In genomic region chr4:131728628-131729027, GRCm38 (mm10) we compare ENCODE assay signal across 18 mouse cellular contexts.
DNase-seq lines count a peak whose midpoint lies in the region; ATAC-seq and TF ChIP-seq lines count a peak whose summit lies in the region.
"Had no signal": no experiment of that assay in that cellular context is flagged by ENCODE, and none has a peak within 500 bp of the region (broad histone marks: within the 10 kb centered on the region; RNA-seq: fewer than 3 reads in every experiment).

No protein-coding gene starts in this region.

- no peak for TF ChIP-seq CTCF in kidney, postnatal 0 days (IDR thresholded peaks at IDR 0.05; ENCODE audit: low read depth)
- no peak for TF ChIP-seq CTCF in brain, embryonic 14.5 days (IDR thresholded peaks at IDR 0.05; ENCODE audit: borderline replicate concordance, extremely low read depth, insufficient read depth, insufficient read length)

- peaks cover 19% of the 10 kb centered on the region for H3K27me3 ChIP-seq in kidney, embryonic 15.5 days
- no peaks in the 10 kb centered on the region for H3K27me3 ChIP-seq in kidney, postnatal 0 days (ENCODE audit: insufficient read depth, low read length)
- H3K27me3 ChIP-seq: forebrain, embryonic 15.5 days had no signal

- no peak overlapping the region for H3K4me2 ChIP-seq in kidney, embryonic 15.5 days
- no peak overlapping the region for H3K4me2 ChIP-seq in kidney, postnatal 0 days (ENCODE audit: low read length)
- H3K4me2 ChIP-seq: embryonic facial prominence, embryonic 12.5 days; forebrain, embryonic 13.5 days; forebrain, embryonic 15.5 days had no signal

- H3K9ac ChIP-seq in kidney, embryonic 15.5 days: no peak overlapping the region
- H3K9ac ChIP-seq in kidney, postnatal 0 days (ENCODE audit: low read depth, low read length): no peak overlapping the region
- H3K9ac ChIP-seq: embryonic facial prominence, embryonic 12.5 days; forebrain, embryonic 13.5 days; forebrain, embryonic 15.5 days had no signal

- peaks cover 7% of the 10 kb centered on the region for H3K4me1 ChIP-seq in kidney, embryonic 15.5 days
- no peaks in the 10 kb centered on the region for H3K4me1 ChIP-seq in kidney, postnatal 0 days (replicated peaks; ENCODE audit: insufficient read depth, low read length)
- H3K4me1 ChIP-seq: embryonic facial prominence, embryonic 12.5 days had no signal

- H3K4me3 ChIP-seq in kidney, embryonic 15.5 days (replicated peaks): no peak overlapping the region
- no peak overlapping the region for H3K4me3 ChIP-seq in kidney, postnatal 0 days (replicated peaks; ENCODE audit: low read depth, low read length)
- H3K4me3 ChIP-seq: embryonic facial prominence, embryonic 10.5 days; embryonic facial prominence, embryonic 12.5 days; forebrain, embryonic 13.5 days; forebrain, embryonic 15.5 days had no signal

- H3K36me3 ChIP-seq in kidney, embryonic 15.5 days: no peaks in the 10 kb centered on the region
- no peaks in the 10 kb centered on the region for H3K36me3 ChIP-seq in kidney, postnatal 0 days (ENCODE audit: insufficient read depth, low read length)
- H3K36me3 ChIP-seq: embryonic facial prominence, embryonic 10.5 days; embryonic facial prominence, embryonic 12.5 days; forebrain, embryonic 15.5 days had no signal

- no peaks in the 10 kb centered on the region for H3K9me3 ChIP-seq in kidney, embryonic 15.5 days (replicated peaks)
- H3K9me3 ChIP-seq in kidney, postnatal 0 days (replicated peaks; ENCODE audit: low read length): no peaks in the 10 kb centered on the region
- H3K9me3 ChIP-seq: embryonic facial prominence, embryonic 10.5 days; embryonic facial prominence, embryonic 12.5 days; forebrain, embryonic 13.5 days; forebrain, embryonic 15.5 days had no signal

- DNase-seq in kidney, postnatal 10 days: no peak
- DNase-seq in kidney, postnatal 0 days (ENCODE audit: low spot score): peak; percentile 57
- DNase-seq in kidney, adult 8-10 months: no peak
- DNase-seq in brain, embryonic 14.5 days (ENCODE audit: low read depth): peak; percentile 40
- no peak for DNase-seq in heart, adult 11 months
- DNase-seq: adrenal gland, adult 2 months; adrenal gland, postnatal 10 days; adrenal gland, postnatal 25 days; cerebellum, adult 11-12 months; cerebellum, adult 2 months; cerebellum, adult 9-10 months; cerebellum, postnatal 10 days; cerebellum, postnatal 25 days had no signal

- ATAC-seq in kidney, embryonic 15.5 days (replicated peaks; ENCODE audit: low FRiP score): peak; percentile 70; the same call in 1 of the 2 replicates
- ATAC-seq in kidney, postnatal 0 days (replicated peaks; ENCODE audit: low FRiP score, low read depth): no peak
- ATAC-seq: forebrain, embryonic 13.5 days; forebrain, embryonic 15.5 days had no signal

- H3K27ac ChIP-seq in kidney, embryonic 15.5 days: no peak overlapping the region
- H3K27ac ChIP-seq in kidney, postnatal 0 days: no peak overlapping the region
- H3K27ac ChIP-seq: embryonic facial prominence, embryonic 10.5 days; embryonic facial prominence, embryonic 12.5 days; forebrain, embryonic 13.5 days; forebrain, embryonic 15.5 days had no signal

- 11% methylated on average over 7 of the region's 7 CpGs for WGBS in kidney, embryonic 15.5 days
- WGBS in kidney, postnatal 0 days: 14% methylated on average over 5 of the region's 7 CpGs

- no peak for TF ChIP-seq POLR2A in brain, embryonic 14.5 days (IDR thresholded peaks at IDR 0.05; ENCODE audit: borderline replicate concordance, extremely low read depth, insufficient read depth, insufficient read length, poor library complexity, severe bottlenecking)

Comparison
In these comparisons a context has a peak if more than half of its experiments do, and no peak if none do; other contexts are left out.
1. DNase-seq: peak in kidney, postnatal 0 days (single experiment) and brain, embryonic 14.5 days (single experiment); none in kidney, postnatal 10 days (single experiment), kidney, adult 8-10 months (0 of 2) and heart, adult 11 months (single experiment).